Mouse (Mus musculus): ENCODE data around the gene Rab17.

The Rab17 gene

DNA sequence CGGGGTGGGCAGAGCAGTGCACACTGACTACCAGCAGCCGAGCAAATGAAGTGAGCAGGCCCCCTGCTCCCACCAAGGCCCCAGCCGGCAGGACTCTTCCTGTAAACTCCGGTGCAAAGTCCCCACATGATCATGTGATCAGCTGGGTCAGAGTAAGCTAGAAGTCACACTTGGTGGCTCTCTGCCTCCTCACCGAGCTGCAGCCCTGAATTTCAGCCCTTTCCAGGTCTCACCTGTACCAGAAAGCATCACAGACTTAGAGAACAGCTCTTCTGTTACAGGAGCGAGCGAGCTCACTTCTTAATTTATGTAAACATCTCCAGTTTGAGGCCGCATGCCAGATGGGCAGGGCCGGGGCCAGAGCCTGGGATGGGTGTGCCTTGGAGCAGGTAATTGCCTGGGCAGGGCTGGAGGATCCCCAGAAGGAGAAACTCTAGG, at the start of gene Rab17:
Gene Rab17, minus strand, starts transcription at position 315 of the 438 bp plus-strand sequence.
- DNase-seq (ENCODE audit: low read depth, low spot score): no peak

- DNase-seq (ENCODE audit: low read depth, low spot score): no peak
These were observed 47.8 kb upstream of the Rab17 start for GRCm38 (mm10) chr1:91017111-91017758.

DNA sequence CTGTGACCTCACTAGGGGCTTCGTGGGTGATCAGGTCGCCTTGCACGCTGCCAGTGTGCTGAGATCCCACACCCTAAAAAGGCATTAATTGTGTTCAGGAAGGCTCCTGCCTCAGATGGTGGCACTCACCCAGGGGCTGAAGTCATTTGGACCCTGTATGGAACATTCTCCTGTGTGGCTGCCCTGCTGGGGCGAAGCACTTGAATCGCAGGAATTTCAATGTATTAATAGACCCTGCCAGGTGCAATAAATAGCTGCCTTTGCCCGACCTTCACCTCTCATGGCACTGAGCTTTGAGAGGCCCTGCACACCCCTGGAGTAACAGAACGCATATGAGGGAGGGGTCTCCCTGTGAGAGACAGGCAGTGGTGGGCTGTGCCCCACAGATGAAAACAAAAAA, 46.1 kb upstream of the Rab17 start:
- no peak for DNase-seq (ENCODE audit: low read depth, low spot score)

- no peak for DNase-seq (ENCODE audit: low read depth, low spot score)
These were observed 44.3 kb upstream of the Rab17 start for GRCm38 (mm10) chr1:91013803-91014202.

- DNase-seq (ENCODE audit: low read depth, low spot score): no peak
These were observed 41.9 kb upstream of the Rab17 start for GRCm38 (mm10) chr1:91011336-91011735.

GRCm38 (mm10) chr1:91010716-91011115, 41.3 kb upstream of the Rab17 start:
- DNase-seq (ENCODE audit: low read depth, low spot score): no peak

- no peak for DNase-seq (ENCODE audit: low read depth, low spot score)
These were observed 40.8 kb upstream of the Rab17 start for GRCm38 (mm10) chr1:91010216-91010615.

DNA sequence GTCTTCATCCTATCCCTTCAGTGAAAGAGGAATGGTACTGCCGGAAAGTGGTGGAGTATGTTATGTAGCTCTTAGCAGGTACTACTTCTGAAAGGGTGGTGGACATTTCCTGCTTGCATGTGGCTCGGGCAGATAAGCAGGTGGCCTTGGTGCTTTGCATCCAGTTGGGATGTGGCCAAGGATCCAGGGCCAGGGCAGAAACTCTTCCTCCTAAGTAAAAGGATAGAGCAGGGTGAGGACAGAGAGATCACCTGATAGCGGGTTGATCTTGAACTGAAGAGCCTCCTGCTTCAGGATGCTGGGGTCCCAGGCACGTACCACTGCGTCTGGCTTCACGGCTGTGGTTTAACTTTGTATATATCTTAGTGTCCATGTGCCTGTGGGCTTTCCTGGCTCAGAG, 39.8 kb upstream of the Rab17 start:
- DNase-seq (ENCODE audit: low read depth, low spot score): no peak

- DNase-seq (ENCODE audit: low read depth, low spot score): no peak
These were observed 39.3 kb upstream of the Rab17 start for GRCm38 (mm10) chr1:91008746-91009145.

DNA sequence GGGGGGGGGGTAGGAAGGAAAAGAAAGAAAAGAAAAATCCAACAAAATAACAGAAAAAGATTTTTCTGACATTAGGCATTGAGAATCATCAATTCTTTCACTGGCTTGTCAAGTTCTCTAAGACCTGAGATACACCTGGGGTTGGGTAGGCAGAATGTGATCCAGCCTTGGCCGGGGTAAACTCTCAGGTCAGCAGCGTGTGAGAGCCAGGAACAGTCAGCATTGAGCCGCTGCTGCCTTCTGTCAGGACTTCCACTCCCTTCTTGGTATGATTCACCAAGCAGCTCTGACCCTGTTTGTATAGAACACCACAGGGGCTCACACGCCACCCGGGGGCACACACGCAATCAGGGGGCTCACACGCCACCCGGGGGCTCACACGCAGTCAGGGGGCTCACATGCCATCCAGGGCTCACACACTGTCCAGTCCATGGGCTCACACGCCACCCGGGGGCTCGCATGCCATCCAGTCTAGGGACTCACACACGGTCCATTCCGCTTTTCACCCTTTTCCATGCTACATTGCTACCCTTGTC, 38.8 kb upstream of the Rab17 start:
- DNase-seq (ENCODE audit: low read depth, low spot score): no peak

DNA sequence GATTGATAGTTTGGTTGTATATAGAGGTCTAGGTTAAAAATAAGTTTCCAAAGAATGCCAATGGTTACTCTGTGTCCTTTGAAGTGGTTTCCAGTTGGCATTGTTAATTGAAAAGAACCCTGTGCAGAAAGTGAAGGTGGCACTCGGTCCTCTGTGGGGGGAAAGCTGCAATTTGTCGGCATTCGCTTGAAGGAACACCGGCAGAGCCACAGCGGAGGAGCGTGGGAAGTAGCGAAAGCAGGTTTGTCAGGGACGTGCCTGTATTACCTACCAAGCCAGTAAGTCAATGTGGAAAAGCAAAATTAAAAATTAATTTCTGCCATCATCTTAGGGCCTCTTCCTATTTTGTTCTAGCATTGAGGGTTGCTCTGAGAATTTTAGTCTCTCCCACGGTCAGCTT, 37.2 kb upstream of the Rab17 start:
- DNase-seq (ENCODE audit: low read depth, low spot score): no peak

DNA sequence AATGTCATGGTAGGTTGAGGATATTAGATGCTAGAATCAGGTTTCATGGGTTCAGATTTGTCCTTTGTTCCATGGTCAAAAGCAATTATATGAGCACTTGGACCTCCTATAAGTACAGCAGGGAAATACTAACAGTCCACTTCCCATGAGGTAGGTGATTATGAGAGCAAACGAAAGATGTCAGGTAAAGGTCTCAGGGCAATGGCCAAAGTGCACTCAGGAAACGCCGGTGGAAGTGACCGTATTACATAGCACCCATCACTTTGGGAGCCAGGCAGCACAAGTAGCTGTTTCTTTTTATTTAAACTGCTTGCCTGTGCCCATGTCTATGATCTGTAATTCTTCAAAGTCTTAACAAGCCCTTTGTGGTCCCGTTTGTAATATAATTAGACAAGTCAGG, 36.6 kb upstream of the Rab17 start:
- DNase-seq (ENCODE audit: low read depth, low spot score): no peak

DNA sequence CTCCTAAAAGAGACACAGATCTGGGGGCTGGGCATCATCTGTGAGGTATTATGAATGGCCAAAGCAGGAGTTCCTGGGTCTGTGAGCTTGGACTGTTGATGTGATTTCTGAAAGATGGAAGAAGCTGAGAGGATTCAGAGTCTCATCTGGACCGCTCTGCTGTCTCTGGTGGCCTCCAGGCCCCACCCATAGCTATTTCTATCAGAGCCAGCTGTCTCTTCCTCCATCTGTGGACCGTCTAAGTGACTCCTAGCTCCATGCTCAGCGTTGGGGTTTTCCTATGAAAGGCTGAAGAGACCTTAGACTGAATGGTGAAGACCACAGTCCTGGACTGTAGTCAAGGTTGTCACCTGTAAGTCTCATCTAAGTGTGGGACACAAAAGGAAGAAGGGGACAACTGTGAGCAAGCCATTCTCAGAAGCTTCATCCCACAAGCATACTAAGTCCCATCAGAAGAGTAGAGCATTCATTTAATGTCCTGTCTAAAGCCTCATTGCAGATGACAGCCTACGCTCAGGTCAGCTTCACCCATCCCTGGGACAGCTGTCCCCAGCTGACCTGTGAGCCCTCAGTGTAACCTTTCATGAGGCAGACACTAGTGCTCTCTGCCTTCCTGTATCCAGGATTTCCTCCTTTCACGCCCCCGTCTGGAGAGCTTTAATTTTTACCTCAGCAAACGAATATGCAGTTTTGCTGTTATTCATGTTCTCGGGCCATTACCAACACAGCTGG, 34.2 kb upstream of the Rab17 start:
- DNase-seq (ENCODE audit: low read depth, low spot score): no peak

- no peak for DNase-seq (ENCODE audit: low read depth, low spot score)
These were observed 33.2 kb upstream of the Rab17 start for GRCm38 (mm10) chr1:91002641-91003040.

DNA sequence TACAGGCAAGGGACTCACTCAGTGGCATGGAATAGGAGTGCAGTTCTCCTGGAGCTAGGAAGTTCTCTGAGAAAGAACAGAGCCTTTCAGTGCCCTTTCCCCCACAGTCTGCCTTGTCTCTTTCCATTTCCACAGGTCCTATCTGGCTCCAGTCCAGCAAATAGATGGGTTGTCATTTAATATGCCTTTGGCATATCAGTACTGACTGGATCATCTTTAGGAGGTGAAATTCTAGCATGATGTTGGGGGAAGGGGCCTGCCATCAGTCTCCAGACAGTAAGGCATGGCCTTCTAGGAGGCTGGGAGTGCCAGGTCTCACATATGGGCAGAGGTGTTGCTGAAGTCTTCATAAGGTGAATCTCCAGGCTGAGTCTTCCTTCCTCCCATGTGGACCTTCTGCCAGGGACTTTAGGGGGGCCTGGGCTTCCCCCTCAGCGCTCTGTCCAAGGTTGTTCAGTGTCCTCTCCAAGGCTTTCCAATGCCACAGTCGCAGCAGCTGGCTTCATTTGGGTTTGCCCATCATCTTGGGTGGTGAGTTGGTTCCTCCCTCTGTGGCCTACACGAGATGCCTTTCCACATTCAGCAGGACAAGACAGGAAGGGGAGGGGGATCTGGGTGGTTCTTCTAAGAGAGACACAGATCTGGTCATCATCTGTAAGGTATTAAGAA, 32.5 kb upstream of the Rab17 start:
- DNase-seq (ENCODE audit: low read depth, low spot score): no peak

GRCm38 (mm10) chr1:91001101-91001500, 31.6 kb upstream of the Rab17 start:
- no peak for DNase-seq (ENCODE audit: low read depth, low spot score)

- DNase-seq (ENCODE audit: low read depth, low spot score): no peak
These were observed 30.6 kb upstream of the Rab17 start for GRCm38 (mm10) chr1:90999911-91000601.

- no peak for DNase-seq (ENCODE audit: low read depth, low spot score)
These were observed 29.6 kb upstream of the Rab17 start for GRCm38 (mm10) chr1:90998891-90999611.

DNA sequence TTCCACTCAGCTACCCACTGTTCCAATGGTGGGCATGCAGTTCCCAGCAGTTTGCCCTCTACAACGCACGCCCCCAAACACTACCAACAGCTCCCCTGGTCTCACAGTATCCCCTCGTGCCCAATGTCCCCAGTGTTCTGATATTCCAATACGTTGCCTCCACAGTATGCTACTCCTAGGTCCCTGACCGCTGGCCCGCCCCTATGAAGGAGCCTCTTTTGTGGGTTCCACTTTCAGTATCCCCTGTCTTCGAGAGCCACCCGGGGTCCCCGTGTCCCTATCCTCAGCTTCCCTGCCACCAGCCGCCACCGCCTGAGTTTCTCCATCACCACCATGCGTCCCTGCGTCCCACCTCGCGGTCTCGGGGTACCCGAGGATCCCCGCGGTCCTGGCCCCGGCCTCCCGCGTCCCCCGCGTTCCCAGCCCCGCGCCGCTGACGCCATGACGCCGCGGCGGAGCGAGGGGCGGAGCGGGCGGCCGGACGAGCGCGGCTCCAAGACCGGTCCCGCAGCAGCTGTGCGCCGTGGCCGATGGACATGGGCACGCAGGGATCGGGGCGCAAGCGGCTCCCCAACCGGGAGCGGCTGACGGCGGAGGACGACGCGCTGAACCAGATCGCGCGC, 28.9 kb upstream of the Rab17 start, which contains the start of gene Lrrfip1:
Gene Lrrfip1, plus strand, starts transcription at position 470 of the 623 bp plus-strand sequence.
- DNase-seq (ENCODE audit: low read depth, low spot score): no peak

- no peak for DNase-seq (ENCODE audit: low read depth, low spot score)
These were observed 28.2 kb upstream of the Rab17 start for GRCm38 (mm10) chr1:90997641-90998040.

- no peak for DNase-seq (ENCODE audit: low read depth, low spot score)
These were observed 27.7 kb upstream of the Rab17 start for GRCm38 (mm10) chr1:90997136-90997535.

Measured in retina, adult 2 months (tissue).